Mouse (Mus musculus): ENCODE measurements around the gene Hrc. TPM values are rescaled to one million over a fixed set of nuclear protein-coding genes. Genes with fewer than 3 reads are reported as not detected.

Gene Hrc
- not detected in 4 replicates for total RNA-seq (2023)

DNA sequence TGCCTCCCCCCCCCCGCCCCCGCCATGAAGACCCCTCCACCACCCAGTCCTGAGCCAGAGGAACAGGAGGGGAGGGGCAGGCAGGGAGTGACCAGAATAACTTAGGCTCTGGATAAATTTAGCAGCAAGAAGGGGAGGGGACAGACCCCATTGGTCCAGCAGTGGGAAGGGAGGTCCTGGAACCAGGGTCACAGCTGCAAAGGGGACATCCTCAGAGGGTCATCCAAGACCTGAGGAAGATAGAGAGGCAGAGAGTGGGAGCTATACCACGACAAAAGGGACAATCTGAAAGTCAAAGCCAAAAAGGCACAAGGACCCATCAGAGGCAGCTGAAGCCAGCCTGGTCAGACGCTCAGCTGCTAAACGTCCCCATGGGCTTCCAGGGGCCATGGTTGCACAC, at the start of gene Hrc:
TSS of gene Hrc (plus strand) at position 235 of the 400 bp plus-strand sequence.

DNA sequence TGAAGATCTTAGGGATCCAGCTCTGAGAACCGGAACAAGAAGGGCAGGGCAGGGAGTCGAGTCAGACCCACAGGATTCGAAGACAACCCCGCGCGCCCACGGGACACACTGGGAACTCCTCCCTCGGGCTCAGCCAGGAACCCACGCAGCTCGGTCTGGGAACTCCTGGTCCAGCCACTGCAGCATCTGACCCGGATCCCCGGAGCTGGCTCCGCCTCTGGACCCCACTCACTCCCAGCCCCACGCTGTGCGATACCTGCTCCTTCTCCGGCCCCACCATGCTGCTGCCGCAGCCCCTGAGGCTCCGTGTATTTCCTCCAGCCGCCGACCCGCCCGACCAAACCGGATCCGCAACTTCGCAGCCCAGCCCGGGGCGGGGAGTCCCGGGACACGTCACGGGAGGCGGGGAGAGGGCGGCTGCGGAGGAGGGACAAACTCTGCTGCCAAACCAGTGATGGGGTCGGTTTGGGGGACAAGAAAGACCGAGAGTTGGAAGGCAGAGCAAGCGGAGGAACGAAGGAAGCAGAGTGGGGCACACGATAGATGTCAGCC, 1.6 kb upstream of the Hrc start, which contains the start of gene Trpm4:
TSS of gene Trpm4 (minus strand) at position 350 of the 552 bp plus-strand sequence.

DNA sequence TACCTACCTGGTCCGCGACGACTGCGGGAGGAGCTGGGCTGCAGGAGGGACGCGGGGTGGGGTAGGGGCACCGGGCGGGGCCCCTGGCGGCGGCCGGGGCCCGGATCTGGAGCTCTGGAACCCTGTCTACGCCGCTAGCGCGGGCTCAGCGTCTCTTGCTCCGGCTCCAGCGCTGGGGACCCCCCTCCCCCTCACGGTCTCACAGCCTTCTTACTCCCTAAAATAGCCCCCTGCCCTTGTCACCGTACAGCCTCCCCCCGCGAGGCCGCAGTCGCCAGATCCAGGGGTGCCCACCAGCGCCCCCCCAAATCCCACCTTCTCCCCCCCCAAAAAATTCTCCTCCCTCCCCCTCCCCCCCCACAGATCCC, 31.5 kb downstream of the Hrc start, which contains the start of gene Ppfia3:
TSS of gene Ppfia3 (minus strand) at position 368 of the 368 bp plus-strand sequence.

DNA sequence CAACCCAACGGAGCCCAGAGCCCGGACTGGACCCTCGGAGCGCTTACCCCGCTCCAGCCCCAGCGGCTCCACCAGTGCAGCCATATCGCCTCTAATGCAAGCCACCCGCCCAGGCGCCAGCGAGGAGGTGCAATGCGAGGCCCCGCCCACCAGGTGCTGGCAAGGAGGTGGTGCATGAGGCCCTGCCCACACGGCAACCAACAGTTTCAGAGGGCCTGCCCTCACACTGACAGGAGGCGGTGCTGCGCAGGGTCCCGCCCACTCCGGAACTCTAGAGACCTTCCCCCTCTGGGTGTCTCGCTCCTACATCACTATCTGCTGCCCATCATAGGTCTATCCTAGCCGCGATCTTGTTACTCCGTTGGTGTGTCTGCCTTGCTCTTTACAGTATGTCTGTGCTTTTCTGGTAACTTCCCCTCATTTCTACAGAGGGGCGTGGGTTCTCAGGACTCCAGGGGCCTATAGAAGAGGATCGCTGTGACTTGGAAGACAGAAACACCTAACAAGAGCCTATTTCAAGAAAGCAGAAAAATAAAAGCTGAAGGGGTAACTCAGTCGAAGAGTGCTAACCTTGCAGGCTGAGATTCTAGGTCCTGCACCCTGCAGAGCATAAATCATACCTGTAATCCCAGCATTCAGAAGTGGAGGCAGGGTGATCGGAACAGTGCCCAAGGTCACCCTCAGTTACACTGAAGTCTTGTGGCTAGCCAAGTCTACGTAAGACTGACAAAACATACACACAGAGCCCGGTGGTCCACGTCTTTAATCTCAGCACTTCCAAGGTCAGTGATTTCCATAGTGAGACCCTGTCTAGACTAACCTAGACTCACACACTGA, 35.6 kb downstream of the Hrc start, which contains the start of gene Lin7b:
TSS of gene Lin7b (minus strand) at position 109 of the 837 bp plus-strand sequence.

Other genes with a start within 250 kb of the Hrc start
- 2.1 to 5.0 TPM (median 2.8 TPM) in 4 replicates for gene Rcn3, start 243.1 kb upstream of the Hrc start, total RNA-seq (2023)
- 27.9 to 34.9 TPM (median 30.5 TPM) in 4 replicates for gene Fcgrt, start 231.4 kb upstream of the Hrc start, total RNA-seq (2023)
- gene Rps11, start 210.9 kb upstream of the Hrc start, total RNA-seq (2023) = 2,382 to 2,495 TPM (median 2,446 TPM) in 4 replicates
- 4,153 to 4,573 TPM (median 4,453 TPM) in 4 replicates for gene Rpl13a, start 206.5 kb upstream of the Hrc start, total RNA-seq (2023)
- gene Gm45713, start 199.1 kb upstream of the Hrc start, total RNA-seq (2023) = not detected in 4 replicates
- gene Flt3l, start 198.9 kb upstream of the Hrc start, total RNA-seq (2023) = 65.5 to 79.4 TPM (median 71.3 TPM) in 4 replicates
- gene Pih1d1, start 181.0 kb upstream of the Hrc start, total RNA-seq (2023) = 40.9 to 53.7 TPM (median 42.8 TPM) in 4 replicates
- 104 to 117 TPM (median 113 TPM) in 4 replicates for gene Aldh16a1, start 180.7 kb upstream of the Hrc start, total RNA-seq (2023)
- gene Slc17a7, start 171.3 kb upstream of the Hrc start, total RNA-seq (2023) = not detected in 4 replicates
- gene Gfy, start 155.7 kb upstream of the Hrc start, total RNA-seq (2023) = not detected in 4 replicates
- not detected in 4 replicates for gene Pth2, start 154.3 kb upstream of the Hrc start, total RNA-seq (2023)
- 0.33 to 1.3 TPM (median 0.63 TPM) in 4 replicates for gene Ccdc155, start 130.4 kb upstream of the Hrc start, total RNA-seq (2023)
- gene Dkkl1, start 123.1 kb upstream of the Hrc start, total RNA-seq (2023) = 0.86 to 2.6 TPM (median 1.2 TPM) in 3 of 4 replicates, not detected in the other
- gene Tead2, start 119.5 kb upstream of the Hrc start, total RNA-seq (2023) = not detected in 4 replicates
- gene Cd37, start 96.2 kb upstream of the Hrc start, total RNA-seq (2023) = 1,712 to 1,809 TPM (median 1,728 TPM) in 4 replicates
- not detected in 4 replicates for gene Slc6a16, start 94.2 kb upstream of the Hrc start, total RNA-seq (2023)
- 0.95 to 1.4 TPM (median 0.98 TPM) in 3 of 4 replicates, not detected in the other for gene Slc6a21, start 57.8 kb upstream of the Hrc start, total RNA-seq (2023)
- 10.6 to 12.8 TPM (median 11.5 TPM) in 4 replicates for gene Trpm4, start 1.5 kb upstream of the Hrc start, total RNA-seq (2023)
- 0.21 to 0.47 TPM (median 0.43 TPM) in 3 of 4 replicates, not detected in the other for gene Ppfia3, start 31.7 kb downstream of the Hrc start, total RNA-seq (2023)
- gene Lin7b, start 35.3 kb downstream of the Hrc start, total RNA-seq (2023) = 1.8 to 2.4 TPM in 2 of 4 replicates, not detected in the others
- gene Snrnp70, start 60.5 kb downstream of the Hrc start, total RNA-seq (2023) = 589 to 644 TPM (median 622 TPM) in 4 replicates
- not detected in 4 replicates for gene Kcna7, start 70.4 kb downstream of the Hrc start, total RNA-seq (2023)
- gene Ntf5, start 78.4 kb downstream of the Hrc start, total RNA-seq (2023) = not detected in 4 replicates
- gene Lhb, start 85.5 kb downstream of the Hrc start, total RNA-seq (2023) = not detected in 4 replicates
- gene Gys1, start 99.6 kb downstream of the Hrc start, total RNA-seq (2023) = 15.2 to 18.0 TPM (median 16.1 TPM) in 4 replicates
- gene Ruvbl2, start 102.8 kb downstream of the Hrc start, total RNA-seq (2023) = 40.7 to 51.8 TPM (median 44.5 TPM) in 4 replicates
- 663 to 714 TPM (median 691 TPM) in 4 replicates for gene Ftl1, start 124.6 kb downstream of the Hrc start, total RNA-seq (2023)
- 111 to 118 TPM (median 114 TPM) in 4 replicates for gene Bax, start 131.6 kb downstream of the Hrc start, total RNA-seq (2023)
- not detected in 4 replicates for gene Tulp2, start 146.6 kb downstream of the Hrc start, total RNA-seq (2023)
- 0.98 to 2.1 TPM in 2 of 4 replicates, not detected in the others for gene Gm45808, start 151.5 kb downstream of the Hrc start, total RNA-seq (2023)
- gene Dhdh, start 153.5 kb downstream of the Hrc start, total RNA-seq (2023) = 2.7 to 4.4 TPM (median 3.5 TPM) in 4 replicates
- gene Nucb1, start 175.1 kb downstream of the Hrc start, total RNA-seq (2023) = 71.0 to 90.0 TPM (median 76.5 TPM) in 4 replicates
- gene Ppp1r15a, start 191.0 kb downstream of the Hrc start, total RNA-seq (2023) = 1,459 to 1,639 TPM (median 1,567 TPM) in 4 replicates
- gene Plekha4, start 191.0 kb downstream of the Hrc start, total RNA-seq (2023) = 1.4 to 3.1 TPM (median 2.0 TPM) in 4 replicates
- not detected in 4 replicates for gene Hsd17b14, start 219.6 kb downstream of the Hrc start, total RNA-seq (2023)
- 29.0 to 35.7 TPM (median 34.2 TPM) in 4 replicates for gene Bcat2, start 234.9 kb downstream of the Hrc start, total RNA-seq (2023)

All from B cell, adult 62 days (primary cell).